Mouse (Mus musculus) thymus, postnatal 25 days (tissue): ENCODE data around the gene Nelfe.
A peak's percentile ranks its signal among the peaks of the same experiment; 100 is the strongest.
"Not testable (repeated sequence)": the region's sequence is repeated elsewhere in the genome, so short reads cannot be mapped to it uniquely, and the experiment has no call there.

Experiments used
- DNase-seq: peaks from one replicate; pipeline ENCODE4 v3.0.0; 2022

Gene Nelfe

GRCm38 (mm10) chr17:34894074-34894597 is 43.9 kb downstream of the Nelfe start:
- DNase-seq, result peak; percentile 94

GRCm38 (mm10) chr17:34894801-34895530 is 44.8 kb downstream of the Nelfe start:
- peak; percentile 44 for DNase-seq

GRCm38 (mm10) chr17:34895724-34896123 is 45.5 kb downstream of the Nelfe start:
- DNase-seq, result no peak

GRCm38 (mm10) chr17:34896366-34896765 is 46.2 kb downstream of the Nelfe start:
- DNase-seq, result peak; percentile 36

GRCm38 (mm10) chr17:34897373-34898159 is 47.4 kb downstream of the Nelfe start:
- no peak for DNase-seq

GRCm38 (mm10) chr17:34898160-34898586 is 48.0 kb downstream of the Nelfe start, which contains the start of the genes C2 and Ehmt2:
TSS of gene C2 (minus strand) at chr17:34898265.
TSS of gene Ehmt2 (plus strand) at chr17:34898469.
- DNase-seq, result peak; percentile 85

- DNase-seq, result no peak
Observed at GRCm38 (mm10) chr17:34898706-34899052, 48.5 kb downstream of the Nelfe start.

GRCm38 (mm10) chr17:34899053-34899889 is 49.1 kb downstream of the Nelfe start:
- DNase-seq, result peak; percentile 62

- DNase-seq, result no peak
Observed at GRCm38 (mm10) chr17:34899890-34900243, 49.7 kb downstream of the Nelfe start.

- DNase-seq, result not testable (repeated sequence)
Observed at GRCm38 (mm10) chr17:34900826-34901225, 50.6 kb downstream of the Nelfe start.

- DNase-seq, result not testable (repeated sequence)
Observed at GRCm38 (mm10) chr17:34901948-34902347, 51.8 kb downstream of the Nelfe start.

GRCm38 (mm10) chr17:34902895-34903294 is 52.7 kb downstream of the Nelfe start:
- no peak for DNase-seq
